Mouse (Mus musculus): ENCODE results near the gene Upk3a. TPM values are rescaled to one million over a fixed set of nuclear protein-coding genes. Genes with fewer than 3 reads are reported as not detected.
A peak's percentile ranks its signal among the peaks of the same experiment; 100 is the strongest.

The Upk3a gene
- total and polyA plus RNA-seq, 3 experiments = not detected

- Histone ChIP-seq H3K9me3 (replicated peaks) (no peaks in the 10 kb centered on the region), H3K4me1 (ENCODE audit: insufficient read depth, low read depth, low read length) (no peaks in the 10 kb centered on the region), H3K36me3 (replicated peaks) (peaks cover 64% of the 10 kb centered on the region), H3K4me3 (ENCODE audit: low read depth, low read length) (no peak overlapping the region), H3K27me3 (ENCODE audit: insufficient read depth, low read length) (no peaks in the 10 kb centered on the region)
- no peak for DNase-seq (ENCODE audit: low spot score)
- TF ChIP-seq GATA2 (IDR thresholded peaks at IDR 0.05; ENCODE audit: borderline replicate concordance, low read depth, low read length) = no peak
- TF ChIP-seq CTCF (IDR thresholded peaks at IDR 0.05; ENCODE audit: low read depth, low read length) = no peak
- TF ChIP-seq GATA1 (IDR thresholded peaks at IDR 0.05; ENCODE audit: borderline replicate concordance, low read length) = no peak
- TF ChIP-seq TAL1 (conservative IDR thresholded peaks at IDR 0.05; ENCODE audit: low read depth, low read length) = no peak
- TF ChIP-seq POLR2AphosphoS5 (IDR thresholded peaks at IDR 0.05; ENCODE audit: insufficient replicate concordance, low read depth, low read length) = no peak
- ATAC-seq (ENCODE audit: extremely low read depth, insufficient number of reproducible peaks, low FRiP score, poor library complexity, severe bottlenecking) = no peak
Observed at GRCm38 (mm10) chr15:85055186-85055585, 38.2 kb downstream of the Upk3a start.

GRCm38 (mm10) chr15:85063421-85063820, 46.5 kb downstream of the Upk3a start:
- no peak for DNase-seq (ENCODE audit: low spot score)

GRCm38 (mm10) chr15:85070561-85070960, 53.6 kb downstream of the Upk3a start:
- ATAC-seq (ENCODE audit: extremely low read depth, insufficient number of reproducible peaks, low FRiP score, poor library complexity, severe bottlenecking) (no peak), DNase-seq (ENCODE audit: low spot score) (peak; percentile 16)
- no peaks in the 10 kb centered on the region for H3K27me3 ChIP-seq (ENCODE audit: insufficient read depth, low read length)
- peak; percentile 67 for TF ChIP-seq CTCF (IDR thresholded peaks at IDR 0.05; ENCODE audit: low read depth, low read length)
- no peak for TF ChIP-seq POLR2AphosphoS5 (IDR thresholded peaks at IDR 0.05; ENCODE audit: insufficient replicate concordance, low read depth, low read length)
- H3K9me3 ChIP-seq (replicated peaks) = no peaks in the 10 kb centered on the region
- H3K4me1 ChIP-seq (ENCODE audit: insufficient read depth, low read depth, low read length) = no peaks in the 10 kb centered on the region
- H3K36me3 ChIP-seq (replicated peaks) = no peaks in the 10 kb centered on the region
- H3K4me3 ChIP-seq (ENCODE audit: low read depth, low read length) = no peak overlapping the region

More at GRCm38 (mm10) chr15:85063421-85063820, 46.5 kb downstream of the Upk3a start:
- Histone ChIP-seq H3K4me1 (ENCODE audit: insufficient read depth, low read depth, low read length) (no peaks in the 10 kb centered on the region), H3K27me3 (ENCODE audit: insufficient read depth, low read length) (no peaks in the 10 kb centered on the region), H3K9me3 (replicated peaks) (no peaks in the 10 kb centered on the region), H3K4me3 (ENCODE audit: low read depth, low read length) (no peak overlapping the region), H3K36me3 (replicated peaks) (peaks cover 22% of the 10 kb centered on the region)
- TF ChIP-seq GATA2 (IDR thresholded peaks at IDR 0.05; ENCODE audit: borderline replicate concordance, low read depth, low read length) (no peak), CTCF (IDR thresholded peaks at IDR 0.05; ENCODE audit: low read depth, low read length) (no peak), GATA1 (IDR thresholded peaks at IDR 0.05; ENCODE audit: borderline replicate concordance, low read length) (no peak), TAL1 (conservative IDR thresholded peaks at IDR 0.05; ENCODE audit: low read depth, low read length) (no peak), POLR2AphosphoS5 (IDR thresholded peaks at IDR 0.05; ENCODE audit: insufficient replicate concordance, low read depth, low read length) (no peak)
- ATAC-seq (ENCODE audit: extremely low read depth, insufficient number of reproducible peaks, low FRiP score, poor library complexity, severe bottlenecking) = no peak

Other genes with a start within 250 kb of the Upk3a start
- gene Phf21b, start 161.1 kb upstream of the Upk3a start, total RNA-seq (2014; fragmentation: Nextera tagmentation) = not detected in 2 replicates
- gene Phf21b, start 161.1 kb upstream of the Upk3a start, total RNA-seq (2017) = 0.06 and 0.27 TPM in 2 replicates
- gene Phf21b, start 161.1 kb upstream of the Upk3a start, polyA plus RNA-seq (2012) = not detected in 2 replicates
- gene Gm29666, start 97.1 kb upstream of the Upk3a start, total RNA-seq (2014; fragmentation: Nextera tagmentation) = 6.0 and 7.0 TPM in 2 replicates
- 1.5 and 1.9 TPM in 2 replicates for gene Gm29666, start 97.1 kb upstream of the Upk3a start, total RNA-seq (2017)
- gene Gm29666, start 97.1 kb upstream of the Upk3a start, polyA plus RNA-seq (2012) = 0.11 TPM in 2 replicates
- gene Nup50, start 93.7 kb upstream of the Upk3a start, total RNA-seq (2014; fragmentation: Nextera tagmentation) = 67.4 and 69.8 TPM in 2 replicates
- 73.8 and 88.6 TPM in 2 replicates for gene Nup50, start 93.7 kb upstream of the Upk3a start, total RNA-seq (2017)
- 12.6 and 19.8 TPM in 2 replicates for gene Nup50, start 93.7 kb upstream of the Upk3a start, polyA plus RNA-seq (2012)
- 8.3 and 8.8 TPM in 2 replicates for gene 5031439G07Rik, start 28.6 kb upstream of the Upk3a start, total RNA-seq (2014; fragmentation: Nextera tagmentation)
- gene 5031439G07Rik, start 28.6 kb upstream of the Upk3a start, total RNA-seq (2017) = 13.1 and 13.4 TPM in 2 replicates
- 41.8 and 43.8 TPM in 2 replicates for gene 5031439G07Rik, start 28.6 kb upstream of the Upk3a start, polyA plus RNA-seq (2012)
- gene Fam118a, start 11.8 kb downstream of the Upk3a start, total RNA-seq (2014; fragmentation: Nextera tagmentation) = 13.9 and 17.2 TPM in 2 replicates
- 14.7 and 14.9 TPM in 2 replicates for gene Fam118a, start 11.8 kb downstream of the Upk3a start, total RNA-seq (2017)
- 4.4 and 6.9 TPM in 2 replicates for gene Fam118a, start 11.8 kb downstream of the Upk3a start, polyA plus RNA-seq (2012)
- gene Smc1b, start 114.8 kb downstream of the Upk3a start, total RNA-seq (2014; fragmentation: Nextera tagmentation) = not detected in 2 replicates
- 0.05 TPM in 1 of 2 replicates, not detected in the other for gene Smc1b, start 114.8 kb downstream of the Upk3a start, total RNA-seq (2017)
- not detected in 2 replicates for gene Smc1b, start 114.8 kb downstream of the Upk3a start, polyA plus RNA-seq (2012)
- not detected in 2 replicates for gene Ribc2, start 114.9 kb downstream of the Upk3a start, total RNA-seq (2014; fragmentation: Nextera tagmentation)
- not detected in 2 replicates for gene Ribc2, start 114.9 kb downstream of the Upk3a start, total RNA-seq (2017)
- not detected in 2 replicates for gene Ribc2, start 114.9 kb downstream of the Upk3a start, polyA plus RNA-seq (2012)
- gene Fbln1, start 188.8 kb downstream of the Upk3a start, total RNA-seq (2014; fragmentation: Nextera tagmentation) = not detected in 2 replicates
- gene Fbln1, start 188.8 kb downstream of the Upk3a start, total RNA-seq (2017) = 0.05 TPM in 1 of 2 replicates, not detected in the other
- not detected in 2 replicates for gene Fbln1, start 188.8 kb downstream of the Upk3a start, polyA plus RNA-seq (2012)